Mouse (Mus musculus): Measurements from ENCODE around the gene Ccdc6. TPM values are rescaled to one million over a fixed set of nuclear protein-coding genes. Genes with fewer than 3 reads are reported as not detected.

Gene Ccdc6
- total RNA-seq, 4 experiments from 2014 or later, result 49.7 to 63.4 (median 59.8) TPM

- no peak for DNase-seq
Measured at GRCm38 (mm10) chr10:70132714-70133113, 35.8 kb downstream of the Ccdc6 start.

- DNase-seq, result no peak
Measured at GRCm38 (mm10) chr10:70133188-70133587, 36.3 kb downstream of the Ccdc6 start.

GRCm38 (mm10) chr10:70135680-70136079 lies 38.8 kb downstream of the Ccdc6 start:
- DNase-seq, result no peak

GRCm38 (mm10) chr10:70137652-70138051 lies 40.7 kb downstream of the Ccdc6 start:
- no peak for DNase-seq

GRCm38 (mm10) chr10:70138150-70138549 lies 41.2 kb downstream of the Ccdc6 start:
- no peak for DNase-seq

- no peak for DNase-seq
Measured at GRCm38 (mm10) chr10:70139368-70139767, 42.4 kb downstream of the Ccdc6 start.

- DNase-seq, result no peak
Measured at GRCm38 (mm10) chr10:70140414-70140813, 43.5 kb downstream of the Ccdc6 start.

GRCm38 (mm10) chr10:70142623-70143022 lies 45.7 kb downstream of the Ccdc6 start:
- DNase-seq, result no peak

- DNase-seq, result no peak
Measured at GRCm38 (mm10) chr10:70144004-70144557, 47.2 kb downstream of the Ccdc6 start.

- no peak for DNase-seq
Measured at GRCm38 (mm10) chr10:70145873-70146272, 49.0 kb downstream of the Ccdc6 start.

GRCm38 (mm10) chr10:70149093-70149492 lies 52.2 kb downstream of the Ccdc6 start:
- no peak for DNase-seq

- DNase-seq, result no peak
Measured at GRCm38 (mm10) chr10:70150301-70150700, 53.4 kb downstream of the Ccdc6 start.

- DNase-seq, result no peak
Measured at GRCm38 (mm10) chr10:70151171-70151570, 54.2 kb downstream of the Ccdc6 start.

GRCm38 (mm10) chr10:70152190-70152743 lies 55.3 kb downstream of the Ccdc6 start:
- no peak for DNase-seq

GRCm38 (mm10) chr10:70153810-70154209 lies 56.9 kb downstream of the Ccdc6 start:
- DNase-seq, result no peak

- no peak for DNase-seq
Measured at GRCm38 (mm10) chr10:70156431-70157165, 59.7 kb downstream of the Ccdc6 start.

- DNase-seq, result no peak
Measured at GRCm38 (mm10) chr10:70159651-70160320, 62.9 kb downstream of the Ccdc6 start.

- DNase-seq, result peak; percentile 64
Measured at GRCm38 (mm10) chr10:70160811-70161210, 63.9 kb downstream of the Ccdc6 start.

GRCm38 (mm10) chr10:70161504-70161903 lies 64.6 kb downstream of the Ccdc6 start:
- no peak for DNase-seq

- DNase-seq, result no peak
Measured at GRCm38 (mm10) chr10:70163681-70164080, 66.8 kb downstream of the Ccdc6 start.

- DNase-seq, result no peak
Measured at GRCm38 (mm10) chr10:70165877-70166276, 69.0 kb downstream of the Ccdc6 start.

GRCm38 (mm10) chr10:70166427-70166826 lies 69.5 kb downstream of the Ccdc6 start:
- DNase-seq, result no peak

GRCm38 (mm10) chr10:70167625-70168024 lies 70.7 kb downstream of the Ccdc6 start:
- DNase-seq, result no peak
